Mouse (Mus musculus) hindbrain, postnatal 0 days (tissue): Measurements from ENCODE around the gene Selenbp1. TPM values are rescaled to one million over a fixed set of nuclear protein-coding genes. Genes with fewer than 3 reads are reported as not detected.
"Not testable (repeated sequence)": the region's sequence is repeated elsewhere in the genome, so short reads cannot be mapped to it uniquely, and the experiment has no call there.

ENCODE experiments used
- ATAC-seq: fragments of 200-750 bp; cut with Nextera tagmentation; 2 replicates; pipeline ENCODE4 v1.8.0; 2017; ENCODE audit warnings: mild to moderate bottlenecking, moderate TSS enrichment, moderate library complexity
- DNase-seq: peaks from one replicate; pipeline ENCODE4 v3.0.0-alpha.2; 2015; ENCODE audit warnings: low spot score
- H3K27ac ChIP-seq: fragments of 300-500 bp; sonication (generic); 2 replicates; pipeline ENCODE4 v1.5.1; 2014; ENCODE audit warnings: mild to moderate bottlenecking
- H3K27me3 ChIP-seq: fragments of 300-500 bp; sonication (generic); 2 replicates; pipeline ENCODE4 v1.6.1; 2014; ENCODE audit warnings: low read length, mixed read lengths; ENCODE audit not compliant: insufficient read depth
- H3K36me3 ChIP-seq: fragments of 300-500 bp; sonication (generic); 2 replicates; pipeline ENCODE4 v1.6.1; 2014; ENCODE audit warnings: low read length, mixed read lengths; ENCODE audit not compliant: insufficient read depth
- H3K4me1 ChIP-seq: fragments of 300-500 bp; sonication (generic); 2 replicates; pipeline ENCODE4 v1.6.1; 2014; ENCODE audit warnings: antibody characterized with exemption, low read length, mixed read lengths; ENCODE audit not compliant: insufficient read depth
- H3K4me2 ChIP-seq: fragments of 300-500 bp; sonication (generic); 2 replicates; pipeline ENCODE4 v1.6.1; 2014; ENCODE audit warnings: low read depth, mild to moderate bottlenecking, low read length, moderate library complexity, mixed read lengths
- H3K4me3 ChIP-seq: fragments of 300-500 bp; sonication (generic); 2 replicates; pipeline ENCODE4 v1.5.1; 2014; ENCODE audit warnings: low read length
- H3K9ac ChIP-seq: fragments of 300-500 bp; sonication (generic); replicated peaks from 2 replicates; pipeline ENCODE4 v1.6.1; 2014; ENCODE audit warnings: mild to moderate bottlenecking, low read length, moderate library complexity, mixed read lengths
- H3K9me3 ChIP-seq: fragments of 300-500 bp; sonication (generic); 2 replicates; pipeline ENCODE4 v1.6.1; 2016; ENCODE audit warnings: low read length, mixed read lengths
- CTCF ChIP-seq: IDR thresholded peaks from 2 replicates; pipeline ENCODE4 v1.5.1; 2016; ENCODE audit warnings: antibody characterized with exemption, control low read depth, low read depth
- WGBS: fragments of 180-500 bp; shearing (Covaris S2); extraction: QIAGEN DNeasy Blood & Tissue Kit; methylation state at CpG from one replicate; pipeline ENCODE4 v1.1.7; 2014; 5-methylcytosine and 5-hydroxymethylcytosine counted together
- polyA plus RNA-seq: library from polyadenylated mRNA; unstranded; fragments of >200 nt; fragmentation: Nextera tagmentation; extraction: Ambion mirVana; gene quantifications from 2 replicates; pipeline ENCODE4 v1.2.1, GENCODE M21; 2015
- total RNA-seq: library from RNA; depleted of rRNA; stranded (reverse); fragments of >200 nt; gene quantifications from 2 replicates; pipeline ENCODE4 v1.2.3, GENCODE M21; 2014

Selenbp1 gene
- total and polyA plus RNA-seq, 2 experiments from 2014 or later: 19.9 to 36.5 TPM

- no peaks in the 10 kb centered on the region for H3K27me3 ChIP-seq
- H3K9me3 ChIP-seq: no peaks in the 10 kb centered on the region
- 45% methylated on average over 3 of the region's 3 CpGs for WGBS
- H3K4me2 ChIP-seq: no peak overlapping the region
- H3K27ac ChIP-seq: no peak overlapping the region
- no peaks in the 10 kb centered on the region for H3K4me1 ChIP-seq
- DNase-seq (peak; percentile 49), ATAC-seq (no peak)
- no peak overlapping the region for H3K4me3 ChIP-seq
- no peak overlapping the region for H3K9ac ChIP-seq
- no peaks in the 10 kb centered on the region for H3K36me3 ChIP-seq
- no peak for TF ChIP-seq CTCF
These were observed 11.8 kb upstream of the Selenbp1 start for GRCm38 (mm10) chr3:94921104-94921503.

- 55% methylated on average over 3 of the region's 3 CpGs for whole genome bisulfite sequencing
- no peak for TF ChIP-seq CTCF
- Histone ChIP-seq H3K9me3 (no peaks in the 10 kb centered on the region), H3K27me3 (no peaks in the 10 kb centered on the region), H3K4me1 (no peaks in the 10 kb centered on the region), H3K4me3 (no peak overlapping the region), H3K36me3 (no peaks in the 10 kb centered on the region), H3K4me2 (no peak overlapping the region), H3K9ac (no peak overlapping the region), H3K27ac (no peak overlapping the region)
- no peak for ATAC-seq
- no peak for DNase-seq
These were observed 10.5 kb upstream of the Selenbp1 start for GRCm38 (mm10) chr3:94922333-94922732.

GRCm38 (mm10) chr3:94924688-94925087 is 8.2 kb upstream of the Selenbp1 start:
- no peak for ATAC-seq
- TF ChIP-seq CTCF: no peak
- Histone ChIP-seq H3K9me3 (no peaks in the 10 kb centered on the region), H3K4me3 (no peak overlapping the region), H3K4me2 (no peak overlapping the region), H3K27ac (no peak overlapping the region), H3K4me1 (no peaks in the 10 kb centered on the region), H3K36me3 (no peaks in the 10 kb centered on the region), H3K9ac (no peak overlapping the region), H3K27me3 (no peaks in the 10 kb centered on the region)
- 82% methylated on average over 8 of the region's 8 CpGs for whole genome bisulfite sequencing
- DNase-seq: no peak

- H3K9me3 ChIP-seq, DNase-seq, H3K27ac ChIP-seq, H3K4me1 ChIP-seq, ATAC-seq, H3K36me3 ChIP-seq, H3K4me3 ChIP-seq, H3K9ac ChIP-seq, H3K27me3 ChIP-seq, H3K4me2 ChIP-seq: not testable (repeated sequence)
- 49% methylated on average over 4 of the region's 4 CpGs for WGBS
These were observed 6.5 kb upstream of the Selenbp1 start for GRCm38 (mm10) chr3:94926301-94926736.

- H3K9ac ChIP-seq, H3K27ac ChIP-seq, DNase-seq, H3K9me3 ChIP-seq, H3K4me1 ChIP-seq, H3K36me3 ChIP-seq, ATAC-seq, H3K4me3 ChIP-seq, H3K27me3 ChIP-seq, H3K4me2 ChIP-seq: not testable (repeated sequence)
- whole genome bisulfite sequencing: 86% methylated on average over 3 of the region's 4 CpGs
These were observed 3.9 kb upstream of the Selenbp1 start for GRCm38 (mm10) chr3:94928979-94929378.

GRCm38 (mm10) chr3:94930386-94931266 is 2.2 kb upstream of the Selenbp1 start:
- H3K9me3 ChIP-seq, H3K4me3 ChIP-seq, H3K27me3 ChIP-seq, ATAC-seq, H3K9ac ChIP-seq, H3K27ac ChIP-seq, H3K4me1 ChIP-seq, DNase-seq, H3K36me3 ChIP-seq, H3K4me2 ChIP-seq: not testable (repeated sequence)
- WGBS: 47% methylated on average over 7 of the region's 7 CpGs

- H3K9ac ChIP-seq, H3K36me3 ChIP-seq, H3K27me3 ChIP-seq, H3K4me3 ChIP-seq, H3K4me2 ChIP-seq, H3K9me3 ChIP-seq, ATAC-seq, H3K4me1 ChIP-seq, H3K27ac ChIP-seq, DNase-seq: not testable (repeated sequence)
- 88% methylated on average over 10 of the region's 10 CpGs for WGBS
These were observed 1.3 kb upstream of the Selenbp1 start for GRCm38 (mm10) chr3:94931427-94932082.

- not testable (repeated sequence) for H3K4me3 ChIP-seq, H3K9me3 ChIP-seq, ATAC-seq, DNase-seq, H3K9ac ChIP-seq, H3K36me3 ChIP-seq, H3K4me1 ChIP-seq, H3K27me3 ChIP-seq
- peak overlapping the region; percentile 46; the same call in 1 of the 2 replicates for H3K4me2 ChIP-seq
- 61% methylated on average over 2 of the region's 2 CpGs for WGBS
- peak overlapping the region; percentile 77; the same call in 1 of the 2 replicates for H3K27ac ChIP-seq
These were observed 577 bp upstream of the Selenbp1 start for GRCm38 (mm10) chr3:94932279-94932678.

GRCm38 (mm10) chr3:94933604-94934003 is 748 bp downstream of the Selenbp1 start:
- not testable (repeated sequence) for ATAC-seq, H3K27me3 ChIP-seq, H3K9me3 ChIP-seq, H3K4me3 ChIP-seq, DNase-seq, H3K9ac ChIP-seq, H3K36me3 ChIP-seq, H3K27ac ChIP-seq, H3K4me1 ChIP-seq
- peak overlapping the region; percentile 46; the same call in 1 of the 2 replicates for H3K4me2 ChIP-seq
- WGBS: no CpG with 5 or more reads among the region's 2 CpGs

GRCm38 (mm10) chr3:94934564-94934963 is 1.7 kb downstream of the Selenbp1 start:
- not testable (repeated sequence) for H3K9me3 ChIP-seq, H3K27me3 ChIP-seq, H3K36me3 ChIP-seq, H3K4me2 ChIP-seq, DNase-seq, ATAC-seq, H3K4me1 ChIP-seq, H3K9ac ChIP-seq, H3K4me3 ChIP-seq, H3K27ac ChIP-seq
- 98% methylated on average over 3 of the region's 3 CpGs for WGBS
